Mouse (Mus musculus) cerebellum, adult 11 months (tissue): Measurements from ENCODE around the gene Dtnbp1.

Experiments used
- DNase-seq: peaks from one replicate; pipeline ENCODE4 v3.0.0; 2022

The Dtnbp1 gene

DNA sequence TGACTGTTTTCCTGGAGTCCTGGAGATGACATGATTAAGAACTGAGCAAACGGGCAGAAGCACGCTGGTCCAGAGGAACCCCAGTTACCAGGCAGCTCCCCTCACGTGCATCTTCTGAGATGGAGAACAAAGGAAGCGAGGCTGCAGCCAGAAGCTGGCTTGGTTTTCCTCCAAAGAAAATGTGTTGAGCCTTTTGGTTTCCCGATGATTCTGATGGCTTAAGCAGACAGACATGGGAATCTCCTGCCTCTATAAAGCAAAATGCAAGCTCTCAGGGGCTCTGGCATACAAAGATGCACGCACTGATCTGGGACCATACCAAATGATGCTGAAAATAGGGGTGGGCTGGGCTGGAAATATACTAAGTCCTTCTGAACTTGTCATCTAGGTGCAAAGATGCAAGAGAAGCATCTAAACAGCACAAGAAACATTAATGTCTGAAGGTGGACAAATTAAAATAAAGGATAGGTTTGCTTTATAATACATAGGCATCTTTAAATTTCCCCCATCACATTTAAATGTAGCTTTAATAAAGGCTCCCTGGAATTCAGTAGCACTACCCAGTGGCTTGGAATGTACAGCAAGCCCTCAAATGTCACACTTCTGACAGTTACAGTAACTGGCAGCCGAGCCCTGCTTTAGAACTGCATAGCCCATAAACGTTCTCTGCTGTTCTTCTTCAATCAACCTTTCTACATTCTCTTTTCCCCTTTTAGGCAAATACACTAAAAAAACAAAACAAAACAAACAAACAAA, 54.9 kb downstream of the Dtnbp1 start:
- no peak for DNase-seq

DNA sequence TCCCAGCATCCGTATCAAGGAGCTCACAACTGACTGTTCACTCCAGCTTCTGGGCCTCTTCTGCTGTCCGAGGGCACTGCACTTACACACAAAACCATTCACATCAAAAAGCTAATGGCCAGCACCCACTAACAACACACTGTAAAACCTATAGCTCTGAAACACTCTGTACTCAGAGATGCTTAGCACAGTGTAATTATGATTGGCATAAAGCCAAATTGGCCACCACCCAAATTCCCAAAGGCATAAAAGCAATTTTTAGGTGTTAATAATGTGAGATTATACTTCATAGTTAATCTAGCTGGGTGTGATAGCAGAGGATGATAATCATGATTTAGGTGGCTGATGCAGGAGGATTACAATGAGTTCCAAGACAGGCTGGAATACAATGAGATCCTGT, 58.3 kb downstream of the Dtnbp1 start:
- no peak for DNase-seq

DNA sequence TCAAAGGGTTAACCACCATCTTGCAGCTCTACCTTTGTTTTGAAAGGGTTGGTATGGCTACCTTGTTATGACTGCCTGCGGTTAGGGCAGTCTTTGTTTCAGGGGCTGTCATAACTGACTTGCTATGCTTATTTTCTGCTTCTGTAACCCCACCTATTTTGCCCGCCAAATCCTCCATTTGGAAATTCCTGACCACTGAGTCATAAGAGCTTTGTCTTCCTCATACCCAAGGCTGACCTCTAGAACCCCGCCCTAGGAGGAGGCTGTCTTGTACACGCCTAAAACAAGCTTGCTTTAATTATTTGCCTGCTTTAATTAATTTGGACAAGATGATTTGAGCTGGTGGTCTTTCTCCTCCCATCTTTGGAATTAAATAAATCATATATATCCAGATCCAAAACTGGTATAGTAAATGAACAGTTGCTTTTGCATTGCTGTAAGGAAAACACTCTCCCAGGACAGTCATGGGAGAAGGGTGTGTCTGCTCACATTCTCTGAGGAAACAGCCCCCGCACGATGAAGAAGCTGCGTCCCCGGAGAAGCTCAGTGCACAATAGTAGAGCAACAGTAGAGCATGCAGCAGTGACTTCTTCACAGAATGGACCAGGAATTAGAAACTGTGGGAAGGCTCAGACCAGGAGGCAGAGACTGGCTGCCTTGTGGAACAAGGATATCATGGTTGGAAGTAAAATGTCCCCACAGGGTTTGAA, 62.5 kb downstream of the Dtnbp1 start:
- no peak for DNase-seq

DNA sequence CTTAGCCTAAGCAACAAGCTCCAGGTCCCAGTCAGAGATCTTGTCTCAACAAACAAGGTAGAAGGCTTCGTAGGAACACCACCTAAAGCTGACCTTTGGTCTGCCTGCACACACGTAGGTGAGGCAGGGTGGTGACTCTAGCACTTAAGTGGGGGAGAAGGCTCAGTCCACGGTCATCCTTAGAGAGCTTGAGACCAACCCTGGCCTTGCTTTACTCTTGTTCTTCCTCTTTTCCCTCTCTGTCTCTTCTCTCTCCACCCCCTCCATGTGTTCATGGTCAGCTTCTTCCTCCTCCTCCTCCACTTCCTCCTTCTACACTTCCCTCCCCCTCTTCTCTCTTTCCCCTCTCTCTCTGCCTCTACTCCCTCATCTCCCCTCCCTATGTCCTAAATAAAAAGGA, 64.3 kb downstream of the Dtnbp1 start:
- no peak for DNase-seq

DNA sequence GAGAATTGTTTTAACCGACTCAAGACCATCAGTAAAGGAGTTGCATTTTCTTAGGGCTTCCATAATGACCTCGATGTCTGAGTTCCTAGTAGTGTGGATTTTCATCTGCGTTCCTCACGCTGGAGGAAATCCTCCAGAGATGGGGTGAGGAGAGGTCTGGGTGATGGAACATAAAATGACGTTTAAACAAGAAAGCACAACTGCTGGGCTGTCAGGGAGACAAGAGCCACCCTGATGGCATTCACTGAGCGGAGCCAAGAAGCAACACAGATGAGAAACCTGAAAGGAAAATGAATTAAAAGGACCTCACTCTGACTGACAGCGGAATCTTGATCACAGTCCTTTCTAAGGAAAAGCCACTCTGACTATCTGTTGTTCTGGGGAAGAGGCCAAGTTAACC, 68.4 kb downstream of the Dtnbp1 start:
- DNase-seq: no peak

DNA sequence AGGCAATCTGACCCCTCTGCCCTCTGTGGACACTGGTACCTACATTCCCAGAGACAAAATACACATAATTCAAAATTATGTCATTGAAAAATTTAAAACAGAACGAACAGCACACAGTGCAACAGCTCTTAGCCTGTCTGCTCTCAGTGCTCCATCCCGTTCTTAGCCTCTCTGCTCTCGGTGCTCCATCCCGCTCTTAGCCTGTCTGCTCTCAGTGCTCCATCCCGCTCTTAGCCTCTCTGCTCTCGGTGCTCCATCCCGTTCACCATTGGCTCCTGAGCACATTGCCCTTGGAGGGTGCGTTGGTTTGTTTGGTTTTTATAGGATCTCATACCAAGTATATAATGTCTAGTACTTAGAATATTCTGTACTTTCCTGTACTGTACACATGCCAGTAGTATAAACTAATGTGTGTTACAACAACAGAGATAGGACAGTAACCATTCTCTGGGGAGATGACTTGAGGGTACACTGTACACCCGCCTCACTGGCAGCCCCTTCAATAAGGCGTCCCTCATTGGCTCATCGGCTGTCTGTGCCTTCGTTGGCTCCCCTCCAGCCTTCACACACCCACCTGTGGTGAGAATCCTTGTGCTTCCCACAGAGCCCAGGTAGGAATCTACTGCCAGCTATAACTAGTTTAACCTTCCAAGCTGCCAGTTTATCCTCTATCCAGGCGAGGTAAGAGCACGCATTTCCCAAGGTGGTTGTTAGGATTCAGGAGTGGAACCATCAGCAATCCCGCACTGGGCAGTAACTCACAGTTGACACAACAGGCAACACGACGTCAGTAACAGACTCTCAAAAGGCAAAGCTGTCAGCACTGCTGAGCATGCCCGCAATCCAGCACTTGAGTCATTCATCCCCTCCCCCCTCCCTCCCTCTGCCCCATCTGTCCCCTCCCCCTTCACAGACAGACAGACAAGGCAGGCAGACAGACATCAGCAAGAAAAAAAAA, 69.4 kb downstream of the Dtnbp1 start:
- no peak for DNase-seq

DNA sequence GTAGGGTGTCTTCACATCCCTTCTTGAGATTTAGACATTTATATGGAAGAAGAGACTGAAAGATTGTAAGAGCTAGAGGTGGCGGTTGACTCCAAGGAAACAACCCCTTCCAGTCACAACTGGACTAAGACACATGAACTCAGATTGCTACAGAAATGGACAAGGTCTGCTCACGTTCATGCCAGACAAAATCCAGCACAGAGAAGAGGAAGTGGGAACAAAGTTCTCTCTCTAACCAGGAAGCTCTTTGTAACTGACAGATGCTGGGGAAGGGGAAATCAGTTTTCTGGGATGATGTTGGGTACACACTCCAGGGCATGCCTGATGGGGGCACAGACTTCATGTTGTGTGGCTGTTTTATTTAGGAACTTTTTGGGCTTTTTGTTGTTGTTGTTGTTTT, 75.6 kb downstream of the Dtnbp1 start:
- DNase-seq: no peak

DNA sequence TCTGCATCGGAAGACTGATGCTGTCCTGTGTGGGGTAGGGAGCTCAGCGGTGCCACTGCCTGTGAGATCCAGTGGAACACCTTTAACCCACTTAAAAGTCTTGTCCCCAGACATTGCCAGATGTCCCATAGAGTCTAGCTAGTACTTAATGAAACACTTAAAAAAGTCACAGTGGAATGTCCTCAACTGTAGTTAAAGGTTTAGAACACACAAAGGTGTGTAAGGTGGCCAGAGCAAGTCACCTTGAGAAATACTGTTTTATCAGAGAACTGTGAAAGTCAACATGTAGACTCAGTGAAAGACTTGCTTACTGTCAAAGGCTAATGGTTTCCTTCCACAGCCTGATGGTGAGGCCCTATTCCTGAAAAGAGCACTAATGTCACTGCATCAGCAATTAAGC, 76.8 kb downstream of the Dtnbp1 start:
- DNase-seq: no peak

DNA sequence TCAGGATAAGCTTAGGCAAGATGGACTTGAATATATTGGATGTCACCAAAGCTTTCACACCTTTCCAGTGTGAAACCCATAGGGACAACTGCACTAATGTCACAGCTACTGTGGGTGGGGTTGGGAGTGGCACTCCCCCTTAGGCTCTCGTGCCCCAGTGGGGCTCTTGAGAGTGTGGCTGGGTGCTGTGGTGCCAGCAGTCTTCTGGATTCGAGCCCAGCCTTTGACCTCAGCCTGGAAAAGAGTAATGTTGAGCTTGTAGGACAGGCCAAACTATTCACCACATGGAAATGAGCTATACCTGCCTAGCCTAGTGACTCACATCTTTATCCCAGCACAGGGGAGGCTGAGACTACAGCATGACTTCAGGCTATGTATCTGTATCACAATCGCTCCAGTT, 77.9 kb downstream of the Dtnbp1 start:
- DNase-seq: no peak

DNA sequence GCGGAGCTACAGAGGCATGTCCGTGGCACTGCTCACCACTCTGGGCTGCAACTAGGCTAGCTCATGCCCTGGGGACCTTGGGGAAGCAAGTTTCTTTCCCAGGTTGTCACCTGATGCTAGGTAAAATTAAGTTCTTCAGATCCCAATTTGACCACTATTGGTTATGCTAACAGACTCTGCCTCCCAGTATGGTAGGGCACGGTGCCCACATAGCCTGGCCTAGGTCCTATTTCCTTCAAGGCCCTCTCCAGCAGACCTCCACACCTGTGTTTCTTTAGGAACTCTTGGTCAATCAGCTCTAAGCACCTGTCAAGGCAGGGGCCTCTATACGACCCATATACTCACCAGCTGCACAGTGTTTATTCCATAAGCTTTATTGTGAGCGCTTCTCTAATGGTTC, 80.2 kb downstream of the Dtnbp1 start:
- DNase-seq: no peak

DNA sequence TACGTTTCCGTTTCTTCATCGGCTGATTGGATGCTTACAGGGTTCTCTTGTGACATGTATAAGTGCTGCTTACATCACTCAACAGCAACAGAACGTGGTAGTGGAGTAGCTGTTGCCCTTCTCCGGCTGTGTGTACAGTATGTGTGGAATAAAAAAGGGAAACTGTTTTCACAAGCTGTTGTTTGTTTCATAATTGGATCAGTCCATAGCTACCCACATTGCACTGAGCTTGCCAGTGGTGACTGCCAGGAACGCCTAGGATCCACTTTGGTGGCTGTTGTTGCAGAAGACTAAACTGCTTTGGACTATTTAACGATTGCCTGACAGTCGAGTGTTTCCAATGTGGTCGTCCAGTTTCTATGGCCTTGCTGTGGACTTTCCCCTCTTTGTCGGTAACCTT, 80.9 kb downstream of the Dtnbp1 start:
- DNase-seq: no peak

DNA sequence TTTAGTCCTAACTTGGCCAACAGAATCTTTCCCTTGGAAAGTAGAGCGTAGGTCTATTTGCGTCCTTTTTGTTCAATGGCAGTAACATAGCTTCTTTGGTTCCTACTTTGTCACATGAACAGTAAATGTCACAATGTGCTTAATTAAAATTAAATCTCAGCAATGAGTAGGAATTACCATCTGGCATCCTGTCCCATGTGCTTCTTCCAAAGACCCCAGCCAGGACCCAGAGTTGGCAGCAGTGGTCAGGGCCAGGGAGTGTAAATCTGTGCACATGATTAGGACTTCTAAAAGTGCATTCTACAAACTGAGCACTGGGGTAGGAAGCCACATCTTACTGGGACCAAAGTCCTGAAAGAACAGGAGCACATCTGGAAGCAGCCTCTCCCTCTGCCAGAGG, 83.7 kb downstream of the Dtnbp1 start:
- DNase-seq: no peak

DNA sequence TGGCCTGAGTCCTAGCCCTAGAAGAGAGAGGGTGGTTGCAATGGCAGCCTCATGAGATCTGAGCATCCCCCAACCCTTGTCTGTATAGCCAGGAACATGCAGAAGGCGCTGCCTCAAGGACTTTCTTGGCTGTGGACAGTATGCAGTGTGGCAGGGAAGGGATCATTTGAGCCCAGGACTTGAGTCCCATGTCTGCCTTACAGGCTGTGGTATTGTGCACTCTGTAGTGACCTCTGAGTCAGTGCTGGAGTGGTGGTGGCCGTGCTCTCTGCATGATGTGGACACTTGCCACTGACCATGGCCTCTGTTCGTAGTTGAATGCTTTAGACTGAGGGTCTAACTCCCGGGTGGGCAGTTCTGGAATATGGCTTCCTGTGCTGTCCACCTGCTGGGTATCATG, 84.7 kb downstream of the Dtnbp1 start:
- no peak for DNase-seq

DNA sequence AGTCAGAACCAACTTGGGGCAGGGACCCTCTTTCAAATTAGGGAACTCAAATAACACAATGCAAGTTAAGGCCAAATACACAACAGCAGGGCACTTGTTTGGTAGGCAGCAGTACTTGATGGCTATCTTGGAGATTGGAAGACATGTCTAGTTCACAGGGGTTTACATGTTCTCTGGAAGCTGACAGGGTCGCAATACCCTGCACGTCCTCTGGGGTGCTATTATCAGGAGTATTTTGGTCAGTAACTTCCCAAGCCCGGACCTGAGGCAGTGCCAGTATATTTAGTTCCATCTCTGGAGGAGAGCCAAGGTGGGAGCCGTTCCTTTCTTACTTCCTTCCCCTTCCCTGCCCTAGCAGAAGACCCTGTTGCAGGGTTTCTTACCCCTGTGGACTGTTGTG, 86.0 kb downstream of the Dtnbp1 start:
- DNase-seq: no peak

DNA sequence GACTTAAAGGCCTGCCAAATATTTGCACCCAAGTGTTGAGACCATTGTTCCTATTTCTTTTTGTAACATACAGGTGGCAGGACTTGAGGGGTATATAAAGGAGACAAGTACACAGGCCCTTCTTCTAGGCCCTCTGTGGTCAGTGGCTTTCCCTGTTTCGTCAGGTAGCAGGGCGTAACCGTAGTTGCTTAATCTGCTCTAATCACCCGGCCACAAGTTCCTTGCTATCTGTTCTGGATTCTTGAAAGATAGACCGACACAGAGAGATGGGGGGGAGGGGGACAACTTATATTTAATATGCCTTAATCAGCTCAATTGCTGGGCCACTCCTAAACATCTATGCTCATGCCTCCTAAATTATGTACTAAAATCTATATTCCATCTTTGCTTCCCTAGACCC, 86.6 kb downstream of the Dtnbp1 start:
- DNase-seq: no peak

DNA sequence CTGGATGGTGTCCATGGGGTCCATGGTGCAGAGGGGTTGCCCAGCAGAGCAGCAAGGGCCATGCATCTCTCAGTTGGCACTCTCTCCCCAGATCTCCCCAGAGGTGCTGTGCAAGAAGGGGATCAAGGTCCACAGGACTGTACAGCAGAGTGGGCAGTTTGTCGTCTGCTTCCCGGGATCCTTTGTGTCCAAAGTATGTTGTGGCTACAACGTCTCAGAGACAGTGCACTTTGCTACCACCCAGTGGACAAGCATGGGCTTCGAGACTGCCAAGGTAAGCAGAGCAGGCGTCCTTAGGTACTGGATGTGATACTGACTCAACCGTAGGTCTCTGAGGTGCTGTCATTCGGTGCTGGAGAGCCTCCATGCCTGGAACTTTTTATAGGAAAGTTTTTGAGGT, 88.4 kb downstream of the Dtnbp1 start:
- no peak for DNase-seq

DNA sequence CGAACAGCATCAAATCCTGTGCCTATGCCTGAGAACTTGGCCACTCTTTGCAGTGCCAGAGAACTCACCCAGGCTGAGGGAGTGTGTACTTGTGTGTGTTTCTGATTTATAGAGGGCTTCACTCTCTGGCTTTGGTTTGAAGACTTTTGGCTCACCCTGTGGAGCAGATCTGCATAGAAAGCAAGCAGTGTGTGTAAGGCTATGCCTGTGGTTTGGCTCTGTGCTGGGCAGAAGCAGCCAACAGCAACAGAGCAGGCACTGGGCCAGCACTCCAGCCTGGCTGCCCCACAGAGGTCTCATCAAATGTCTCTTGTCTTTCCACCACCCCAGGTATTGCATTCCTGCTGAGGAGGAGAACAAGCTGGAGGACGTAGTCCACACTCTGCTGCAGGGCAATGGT, 89.1 kb downstream of the Dtnbp1 start:
- peak; percentile 56 for DNase-seq

DNA sequence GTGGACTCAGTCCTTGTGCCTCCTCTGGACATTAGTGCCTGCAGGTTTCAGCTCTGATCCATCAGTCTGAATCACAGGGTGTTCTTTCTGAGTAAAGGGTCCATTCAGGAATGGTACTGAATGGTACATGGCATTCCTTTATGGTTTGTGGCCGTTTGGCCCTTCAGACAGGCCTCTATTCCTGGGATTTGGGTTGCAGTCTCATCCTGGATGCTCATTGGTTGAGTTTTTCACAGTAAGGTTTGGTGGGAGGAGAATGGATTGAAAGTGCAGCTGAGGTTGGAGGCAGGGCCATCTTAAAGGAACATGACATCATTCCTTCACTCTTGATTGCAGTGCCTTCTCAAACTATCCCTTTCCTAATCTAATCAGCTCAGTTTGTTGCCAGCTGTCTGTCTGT, 93.2 kb downstream of the Dtnbp1 start:
- DNase-seq: no peak

DNA sequence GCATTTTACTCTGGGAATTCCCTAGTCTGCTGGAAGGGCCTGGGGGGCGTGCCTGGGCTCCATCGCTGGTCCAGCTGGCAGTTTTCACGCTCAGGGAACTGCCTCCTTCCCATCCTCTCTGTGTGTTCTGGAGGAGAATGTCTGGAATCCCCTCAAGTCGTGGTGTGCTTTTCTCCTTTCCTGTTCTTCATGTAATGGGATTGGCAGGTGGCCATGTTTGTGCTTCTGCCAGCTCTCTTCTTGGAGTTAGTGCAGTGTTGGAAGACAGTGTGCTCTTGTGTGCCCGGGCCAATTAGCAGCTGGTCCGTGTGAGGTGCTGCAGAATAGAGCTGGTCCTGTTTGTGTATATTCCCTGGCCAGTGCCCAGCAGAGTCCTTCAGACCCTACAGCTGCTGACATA, 94.2 kb downstream of the Dtnbp1 start:
- peak; percentile 80 for DNase-seq

DNA sequence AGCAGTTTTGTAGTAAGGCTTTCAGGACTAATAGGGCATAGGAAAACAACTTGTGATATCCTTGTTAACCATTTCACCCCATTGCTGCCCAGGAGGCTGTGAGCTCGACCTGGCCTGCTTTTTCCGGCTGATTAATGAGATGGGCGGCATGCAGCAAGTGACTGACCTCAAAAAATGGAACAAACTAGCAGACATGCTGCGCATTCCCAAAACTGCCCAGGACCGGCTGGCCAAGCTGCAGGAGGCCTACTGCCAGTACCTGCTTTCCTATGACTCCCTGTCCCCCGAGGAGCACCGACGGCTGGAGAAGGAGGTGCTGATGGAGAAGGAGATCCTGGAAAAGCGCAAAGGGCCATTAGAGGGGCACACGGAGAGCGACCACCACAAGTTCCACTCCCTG, 95.8 kb downstream of the Dtnbp1 start:
- peak; percentile 72 for DNase-seq

DNA sequence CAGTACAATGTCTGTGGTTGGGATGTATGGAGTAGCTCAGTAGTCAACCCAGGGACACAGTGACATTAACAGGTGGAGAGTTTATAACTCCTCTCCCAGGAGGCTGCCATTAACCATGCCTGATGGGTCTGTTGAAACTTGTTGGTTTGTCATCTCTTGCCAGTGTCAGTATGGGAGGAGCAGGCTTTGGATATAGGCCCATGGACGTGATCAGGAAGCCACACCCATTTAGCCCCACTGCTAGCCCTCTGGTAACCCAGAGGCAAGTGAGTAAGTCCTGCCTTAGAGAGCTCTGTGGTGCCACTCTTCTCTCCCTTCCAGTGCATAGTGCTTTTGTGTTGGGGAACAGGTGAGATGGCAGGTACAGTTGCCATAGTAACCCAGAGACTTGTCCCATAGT, 97.7 kb downstream of the Dtnbp1 start:
- no peak for DNase-seq

DNA sequence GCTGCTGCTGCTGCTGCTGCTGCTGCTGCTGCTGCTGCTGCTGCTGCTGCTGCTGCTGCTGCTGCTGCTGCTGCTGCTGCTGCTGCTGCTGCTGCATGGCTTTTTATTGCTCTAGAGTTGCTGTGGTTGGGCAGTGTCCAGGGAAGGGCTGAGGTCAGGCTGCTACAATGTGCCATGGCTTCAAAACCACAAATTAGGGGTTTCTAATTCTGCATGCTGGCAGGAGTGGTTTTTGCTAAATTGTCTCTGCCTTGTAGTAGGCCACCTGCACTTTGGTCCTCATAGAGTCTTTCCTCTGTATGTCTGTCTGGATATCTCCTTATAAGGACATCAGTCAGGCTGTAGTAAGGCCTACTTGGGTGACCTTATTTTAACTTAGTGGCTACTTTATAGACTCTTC, 98.5 kb downstream of the Dtnbp1 start:
- DNase-seq: no peak

DNA sequence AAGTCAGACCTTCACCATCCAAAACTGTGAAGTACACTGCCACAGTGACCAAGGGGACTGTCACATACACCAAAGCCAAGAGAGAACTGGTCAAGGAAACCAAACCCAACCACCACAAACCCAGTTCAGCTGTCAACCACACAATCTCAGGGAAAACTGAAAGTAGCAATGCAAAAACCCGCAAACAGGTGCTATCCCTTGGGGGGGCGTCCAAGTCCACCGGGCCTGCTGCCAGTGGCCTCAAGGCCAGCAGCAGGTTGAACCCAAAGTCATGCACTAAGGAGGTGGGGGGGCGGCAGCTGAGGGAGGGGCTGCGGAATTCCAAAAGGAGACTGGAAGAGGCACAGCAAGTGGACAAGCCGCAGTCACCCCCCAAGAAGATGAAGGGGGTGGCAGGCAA, 99.6 kb downstream of the Dtnbp1 start:
- DNase-seq: no peak

DNA sequence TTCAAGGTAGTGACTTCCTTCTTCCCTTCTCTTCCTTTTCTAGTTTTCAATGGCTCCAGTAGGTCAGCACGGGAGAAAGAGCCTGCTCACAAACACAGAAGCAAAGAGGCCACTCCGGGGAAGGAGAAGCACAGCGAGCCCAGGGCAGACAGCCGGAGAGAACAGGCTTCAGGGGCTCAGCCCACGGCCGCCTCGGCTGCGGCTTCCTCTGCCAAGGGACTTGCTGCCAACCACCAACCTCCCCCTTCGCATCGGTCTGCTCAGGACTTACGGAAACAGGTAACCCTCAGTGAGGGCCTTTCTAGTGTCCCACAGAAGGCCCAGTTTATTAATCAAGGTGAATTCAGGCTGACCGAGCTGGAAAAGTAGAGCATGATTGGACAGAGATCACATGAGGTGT, 105.7 kb downstream of the Dtnbp1 start:
- no peak for DNase-seq
